Mouse (Mus musculus): ENCODE data around the gene Epb41l5. TPM values are rescaled to one million over a fixed set of nuclear protein-coding genes. Genes with fewer than 3 reads are reported as not detected.

The Epb41l5 gene
- polyA plus RNA-seq, 1 experiment, result 5.4 TPM

GRCm38 (mm10) chr1:119605396-119605795 is 43.4 kb downstream of the Epb41l5 start:
- no peak for TF ChIP-seq CTCF (IDR thresholded peaks at IDR 0.05; ENCODE audit: extremely low read depth, insufficient read depth, low read length)
- no peak for TF ChIP-seq POLR2A (IDR thresholded peaks at IDR 0.05; ENCODE audit: extremely low read depth, insufficient read depth, low read length)
- no peak overlapping the region for H3K27ac ChIP-seq (ENCODE audit: insufficient read depth, low read length)
- no peak overlapping the region for H3K4me3 ChIP-seq (ENCODE audit: insufficient read depth, low read length)
- 0 out of 2 replicates have a peak, but pooled peaks cover 2% of the 10 kb centered on the region for H3K4me1 ChIP-seq (ENCODE audit: control insufficient read depth, insufficient read depth, low read length)

- Histone ChIP-seq H3K27ac (ENCODE audit: insufficient read depth, low read length) (no peak overlapping the region), H3K4me3 (ENCODE audit: insufficient read depth, low read length) (no peak overlapping the region), H3K4me1 (ENCODE audit: control insufficient read depth, insufficient read depth, low read length) (0 out of 2 replicates have a peak, but pooled peaks cover 2% of the 10 kb centered on the region)
- no peak for TF ChIP-seq POLR2A (IDR thresholded peaks at IDR 0.05; ENCODE audit: extremely low read depth, insufficient read depth, low read length)
- TF ChIP-seq CTCF (IDR thresholded peaks at IDR 0.05; ENCODE audit: extremely low read depth, insufficient read depth, low read length), result no peak
These were observed 46.4 kb downstream of the Epb41l5 start for GRCm38 (mm10) chr1:119602448-119602847.

GRCm38 (mm10) chr1:119598855-119599254 is 49.9 kb downstream of the Epb41l5 start:
- no peaks in the 10 kb centered on the region for H3K4me1 ChIP-seq (ENCODE audit: control insufficient read depth, insufficient read depth, low read length)
- no peak overlapping the region for H3K27ac ChIP-seq (ENCODE audit: insufficient read depth, low read length)
- H3K4me3 ChIP-seq (ENCODE audit: insufficient read depth, low read length), result no peak overlapping the region
- TF ChIP-seq POLR2A (IDR thresholded peaks at IDR 0.05; ENCODE audit: extremely low read depth, insufficient read depth, low read length) (no peak), CTCF (IDR thresholded peaks at IDR 0.05; ENCODE audit: extremely low read depth, insufficient read depth, low read length) (no peak)

- Histone ChIP-seq H3K4me3 (ENCODE audit: insufficient read depth, low read length) (no peak overlapping the region), H3K4me1 (ENCODE audit: control insufficient read depth, insufficient read depth, low read length) (no peaks in the 10 kb centered on the region), H3K27ac (ENCODE audit: insufficient read depth, low read length) (no peak overlapping the region)
- TF ChIP-seq POLR2A (IDR thresholded peaks at IDR 0.05; ENCODE audit: extremely low read depth, insufficient read depth, low read length), result no peak
These were observed 51.8 kb downstream of the Epb41l5 start for GRCm38 (mm10) chr1:119596954-119597480.

GRCm38 (mm10) chr1:119590041-119590440 is 58.8 kb downstream of the Epb41l5 start:
- Histone ChIP-seq H3K4me1 (ENCODE audit: control insufficient read depth, insufficient read depth, low read length) (no peaks in the 10 kb centered on the region), H3K4me3 (ENCODE audit: insufficient read depth, low read length) (no peak overlapping the region), H3K27ac (ENCODE audit: insufficient read depth, low read length) (no peak overlapping the region)
- TF ChIP-seq POLR2A (IDR thresholded peaks at IDR 0.05; ENCODE audit: extremely low read depth, insufficient read depth, low read length) (no peak), CTCF (IDR thresholded peaks at IDR 0.05; ENCODE audit: extremely low read depth, insufficient read depth, low read length) (no peak)

GRCm38 (mm10) chr1:119584974-119585373 is 63.8 kb downstream of the Epb41l5 start:
- H3K4me3 ChIP-seq (ENCODE audit: insufficient read depth, low read length), result no peak overlapping the region
- no peaks in the 10 kb centered on the region for H3K4me1 ChIP-seq (ENCODE audit: control insufficient read depth, insufficient read depth, low read length)
- TF ChIP-seq POLR2A (IDR thresholded peaks at IDR 0.05; ENCODE audit: extremely low read depth, insufficient read depth, low read length) (no peak), CTCF (IDR thresholded peaks at IDR 0.05; ENCODE audit: extremely low read depth, insufficient read depth, low read length) (no peak)
- no peak overlapping the region for H3K27ac ChIP-seq (ENCODE audit: insufficient read depth, low read length)

GRCm38 (mm10) chr1:119570134-119570533 is 78.7 kb downstream of the Epb41l5 start:
- H3K4me3 ChIP-seq (ENCODE audit: insufficient read depth, low read length), result no peak overlapping the region
- TF ChIP-seq POLR2A (IDR thresholded peaks at IDR 0.05; ENCODE audit: extremely low read depth, insufficient read depth, low read length), result no peak
- no peak for TF ChIP-seq CTCF (IDR thresholded peaks at IDR 0.05; ENCODE audit: extremely low read depth, insufficient read depth, low read length)
- H3K4me1 ChIP-seq (ENCODE audit: control insufficient read depth, insufficient read depth, low read length), result no peaks in the 10 kb centered on the region
- H3K27ac ChIP-seq (ENCODE audit: insufficient read depth, low read length), result no peak overlapping the region

- no peak overlapping the region for H3K27ac ChIP-seq (ENCODE audit: insufficient read depth, low read length)
- TF ChIP-seq CTCF (IDR thresholded peaks at IDR 0.05; ENCODE audit: extremely low read depth, insufficient read depth, low read length) (no peak), POLR2A (IDR thresholded peaks at IDR 0.05; ENCODE audit: extremely low read depth, insufficient read depth, low read length) (no peak)
These were observed 83.3 kb downstream of the Epb41l5 start for GRCm38 (mm10) chr1:119565531-119565930.

GRCm38 (mm10) chr1:119557641-119558395 is 91.0 kb downstream of the Epb41l5 start:
- no peak for TF ChIP-seq CTCF (IDR thresholded peaks at IDR 0.05; ENCODE audit: extremely low read depth, insufficient read depth, low read length)
- TF ChIP-seq POLR2A (IDR thresholded peaks at IDR 0.05; ENCODE audit: extremely low read depth, insufficient read depth, low read length), result no peak
- Histone ChIP-seq H3K27ac (ENCODE audit: insufficient read depth, low read length) (peak overlapping the region; percentile 84), H3K4me3 (ENCODE audit: insufficient read depth, low read length) (no peak overlapping the region), H3K4me1 (ENCODE audit: control insufficient read depth, insufficient read depth, low read length) (peaks cover 4% of the 10 kb centered on the region; the same call in 1 of the 2 replicates)

More at GRCm38 (mm10) chr1:119565531-119565930, 83.3 kb downstream of the Epb41l5 start:
- Histone ChIP-seq H3K4me1 (ENCODE audit: control insufficient read depth, insufficient read depth, low read length) (no peaks in the 10 kb centered on the region), H3K4me3 (ENCODE audit: insufficient read depth, low read length) (no peak overlapping the region)

- TF ChIP-seq POLR2A (IDR thresholded peaks at IDR 0.05; ENCODE audit: extremely low read depth, insufficient read depth, low read length) (no peak), CTCF (IDR thresholded peaks at IDR 0.05; ENCODE audit: extremely low read depth, insufficient read depth, low read length) (no peak)
- no peak overlapping the region for H3K27ac ChIP-seq (ENCODE audit: insufficient read depth, low read length)
- H3K4me3 ChIP-seq (ENCODE audit: insufficient read depth, low read length), result no peak overlapping the region
- H3K4me1 ChIP-seq (ENCODE audit: control insufficient read depth, insufficient read depth, low read length), result peaks cover 4% of the 10 kb centered on the region; the same call in 1 of the 2 replicates
These were observed 93.1 kb downstream of the Epb41l5 start for GRCm38 (mm10) chr1:119555651-119556050.

All from cortical plate, adult 2 months (tissue).